Mouse (Mus musculus) embryonic facial prominence, embryonic 12.5 days (tissue): ENCODE results near the gene Tab3. TPM values are rescaled to one million over a fixed set of nuclear protein-coding genes. Genes with fewer than 3 reads are reported as not detected.

Source experiments
- ATAC-seq: fragments of 200-750 bp; cut with Nextera tagmentation; 2 replicates; pipeline ENCODE4 v1.8.0; 2017; ENCODE audit not compliant: insufficient number of reproducible peaks, insufficient read depth, low FRiP score, low TSS enrichment
- H3K27ac ChIP-seq: fragments of 300-500 bp; sonication (generic); 2 replicates; pipeline ENCODE4 v1.5.1; 2016; ENCODE audit warnings: mild to moderate bottlenecking
- H3K27me3 ChIP-seq: fragments of 300-500 bp; sonication (generic); 2 replicates; pipeline ENCODE4 v1.6.1; 2016; ENCODE audit warnings: mild to moderate bottlenecking, moderate library complexity
- H3K36me3 ChIP-seq: fragments of 300-500 bp; sonication (generic); 2 replicates; pipeline ENCODE4 v1.6.1; 2016; ENCODE audit warnings: mild to moderate bottlenecking
- H3K4me1 ChIP-seq: fragments of 300-500 bp; sonication (generic); 2 replicates; pipeline ENCODE4 v1.6.1; 2016
- H3K4me2 ChIP-seq: fragments of 300-500 bp; sonication (generic); replicated peaks from 2 replicates; pipeline ENCODE4 v1.6.1; 2016; ENCODE audit warnings: mild to moderate bottlenecking, moderate library complexity
- H3K4me3 ChIP-seq: fragments of 300-500 bp; sonication (generic); 2 replicates; pipeline ENCODE4 v1.5.1; 2016; ENCODE audit warnings: mild to moderate bottlenecking
- H3K9ac ChIP-seq: fragments of 300-500 bp; sonication (generic); 2 replicates; pipeline ENCODE4 v1.6.1; 2016; ENCODE audit warnings: mild to moderate bottlenecking, moderate library complexity
- H3K9me3 ChIP-seq: fragments of 300-500 bp; sonication (generic); 2 replicates; pipeline ENCODE4 v1.6.1; 2016; ENCODE audit warnings: mild to moderate bottlenecking, moderate library complexity
- WGBS: fragments of 180-500 bp; shearing (Covaris S2); methylation state at CpG from one replicate; pipeline ENCODE4 v1.1.7; 2016; 5-methylcytosine and 5-hydroxymethylcytosine counted together
- polyA plus RNA-seq: library from polyadenylated mRNA; unstranded; fragments of >200 nt; fragmentation: Nextera tagmentation; extraction: Ambion mirVana; gene quantifications from 2 replicates; pipeline ENCODE4 v1.2.1, GENCODE M21; 2016

Gene Tab3
- polyA plus RNA-seq: 4.2 and 4.4 TPM in 2 replicates

GRCm38 (mm10) chrX:85573532-85574181, at the start of gene Tab3:
Gene Tab3, plus strand, starts transcription at chrX:85574022.
- Histone ChIP-seq H3K36me3 (no peaks in the 10 kb centered on the region), H3K27ac (0 out of 2 replicates have a peak within 1 kb of the TSS, but pooled peaks have one; percentile 41), H3K4me2 (peak within 1 kb of the TSS; percentile 48), H3K27me3 (no peaks in the 10 kb centered on the region), H3K9ac (peak within 1 kb of the TSS; percentile 63), H3K4me3 (peak within 1 kb of the TSS; percentile 57), H3K4me1 (no peaks in the 10 kb centered on the region), H3K9me3 (no peaks in the 10 kb centered on the region)
- ATAC-seq: peak; percentile 98
- 28% methylated on average over 64 of the region's 64 CpGs for WGBS

GRCm38 (mm10) chrX:85525545-85525944, 48.3 kb upstream of the Tab3 start:
- Histone ChIP-seq H3K27ac (no peak overlapping the region), H3K9me3 (no peaks in the 10 kb centered on the region), H3K4me3 (no peak overlapping the region), H3K9ac (no peak overlapping the region), H3K36me3 (no peaks in the 10 kb centered on the region), H3K27me3 (no peaks in the 10 kb centered on the region), H3K4me1 (no peaks in the 10 kb centered on the region), H3K4me2 (no peak overlapping the region)
- WGBS: 68% methylated on average over 1 of the region's 1 CpGs
- ATAC-seq: no peak

GRCm38 (mm10) chrX:85526263-85527019, 47.4 kb upstream of the Tab3 start:
- Histone ChIP-seq H3K4me1 (no peaks in the 10 kb centered on the region), H3K4me3 (no peak overlapping the region), H3K27me3 (no peaks in the 10 kb centered on the region), H3K27ac (no peak overlapping the region), H3K36me3 (no peaks in the 10 kb centered on the region), H3K9me3 (no peaks in the 10 kb centered on the region), H3K4me2 (no peak overlapping the region), H3K9ac (no peak overlapping the region)
- 77% methylated on average over 5 of the region's 5 CpGs for WGBS
- no peak for ATAC-seq

- no peak overlapping the region for H3K4me3 ChIP-seq
- no peak overlapping the region for H3K9ac ChIP-seq
- no peak overlapping the region for H3K4me2 ChIP-seq
- ATAC-seq: no peak
- 79% methylated on average over 2 of the region's 2 CpGs for WGBS
- H3K27me3 ChIP-seq: no peaks in the 10 kb centered on the region
- H3K4me1 ChIP-seq: no peaks in the 10 kb centered on the region
- no peaks in the 10 kb centered on the region for H3K36me3 ChIP-seq
- H3K9me3 ChIP-seq: no peaks in the 10 kb centered on the region
- H3K27ac ChIP-seq: no peak overlapping the region
These were observed 14.9 kb upstream of the Tab3 start for GRCm38 (mm10) chrX:85558931-85559330.

DNA sequence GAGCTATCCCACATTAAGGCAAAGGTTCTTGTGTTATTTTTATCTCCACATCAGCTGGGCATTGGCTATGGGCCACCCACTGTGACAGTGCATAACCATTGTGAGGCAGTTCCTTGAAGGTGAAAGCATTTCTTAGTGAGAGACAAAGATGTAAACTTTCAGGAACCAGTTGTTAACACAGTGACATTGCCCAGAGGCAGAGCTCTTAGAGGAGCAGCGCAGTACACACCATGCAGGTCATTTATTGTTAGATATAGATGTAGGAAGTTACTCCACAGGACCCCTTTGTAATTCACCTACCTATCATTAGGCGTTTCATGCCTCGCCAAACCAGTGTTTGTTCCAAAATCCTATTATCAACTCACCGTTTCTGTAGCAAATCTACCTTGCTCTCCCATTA, 7.6 kb upstream of the Tab3 start:
- Histone ChIP-seq H3K4me1 (no peaks in the 10 kb centered on the region), H3K36me3 (no peaks in the 10 kb centered on the region), H3K9ac (no peak overlapping the region), H3K9me3 (no peaks in the 10 kb centered on the region), H3K4me2 (no peak overlapping the region), H3K4me3 (no peak overlapping the region), H3K27ac (no peak overlapping the region), H3K27me3 (no peaks in the 10 kb centered on the region)
- WGBS: 68% methylated on average over 4 of the region's 4 CpGs
- ATAC-seq: no peak

- Histone ChIP-seq H3K4me1 (no peaks in the 10 kb centered on the region), H3K27ac (0 out of 2 replicates have a peak overlapping the region, but pooled peaks have one; percentile 41), H3K4me3 (peak overlapping the region; percentile 57), H3K4me2 (peak overlapping the region; percentile 48), H3K9ac (peak overlapping the region; percentile 63), H3K9me3 (no peaks in the 10 kb centered on the region), H3K36me3 (no peaks in the 10 kb centered on the region), H3K27me3 (no peaks in the 10 kb centered on the region)
- WGBS: 36% methylated on average over 25 of the region's 34 CpGs
- peak; percentile 64; the same call in 1 of the 2 replicates for ATAC-seq
These were observed 340 bp downstream of the Tab3 start for GRCm38 (mm10) chrX:85574182-85574541.

DNA sequence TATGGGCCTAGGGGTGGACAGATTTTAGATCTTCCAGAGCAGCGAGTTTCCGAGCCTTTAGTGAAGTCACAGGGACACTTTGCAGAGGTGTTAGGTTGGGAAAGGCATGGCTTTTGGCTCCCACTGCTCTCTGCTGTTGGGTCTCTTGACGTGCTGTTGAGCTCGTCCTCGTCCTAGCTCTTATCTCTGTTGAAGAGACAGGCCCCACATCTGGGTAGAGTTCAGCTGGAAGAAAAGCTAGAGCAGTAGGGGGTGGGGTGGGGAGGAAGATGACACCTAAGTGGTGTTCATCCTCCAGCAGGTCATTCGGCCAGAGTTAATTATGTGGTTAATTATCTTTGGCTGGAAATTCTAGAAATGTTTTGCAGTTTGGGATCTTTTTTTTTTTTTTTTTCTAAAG, 2.5 kb downstream of the Tab3 start:
- H3K27ac ChIP-seq: no peak overlapping the region
- H3K36me3 ChIP-seq: no peaks in the 10 kb centered on the region
- H3K4me1 ChIP-seq: no peaks in the 10 kb centered on the region
- no peak overlapping the region for H3K4me3 ChIP-seq
- no peak for ATAC-seq
- no peaks in the 10 kb centered on the region for H3K27me3 ChIP-seq
- no peaks in the 10 kb centered on the region for H3K9me3 ChIP-seq
- no peak overlapping the region for H3K4me2 ChIP-seq
- 66% methylated on average over 6 of the region's 6 CpGs for WGBS
- H3K9ac ChIP-seq: no peak overlapping the region

DNA sequence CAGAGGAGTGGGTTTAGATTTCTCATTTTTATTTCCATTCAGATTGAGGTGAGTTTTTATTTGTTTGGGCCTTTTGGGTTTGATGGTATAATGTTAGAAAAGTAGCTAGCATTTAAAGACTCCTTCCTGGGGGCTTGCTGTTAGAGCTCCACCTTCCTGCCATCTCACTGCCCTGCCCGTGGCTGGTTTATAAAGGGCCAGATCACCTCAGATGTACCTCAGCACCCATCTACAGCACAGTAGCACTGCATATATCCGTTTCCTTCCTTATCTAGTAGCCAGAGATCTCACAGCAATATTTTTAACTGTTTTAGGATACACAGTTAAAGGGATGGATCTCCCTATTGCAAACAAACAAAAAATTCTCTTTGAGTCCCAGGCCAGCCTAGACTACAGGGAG, 6.9 kb downstream of the Tab3 start:
- 50% methylated on average over 2 of the region's 2 CpGs for WGBS
- Histone ChIP-seq H3K9me3 (no peaks in the 10 kb centered on the region), H3K36me3 (no peaks in the 10 kb centered on the region), H3K4me2 (no peak overlapping the region), H3K27ac (no peak overlapping the region), H3K4me3 (no peak overlapping the region), H3K4me1 (no peaks in the 10 kb centered on the region), H3K9ac (no peak overlapping the region), H3K27me3 (no peaks in the 10 kb centered on the region)
- ATAC-seq: no peak

GRCm38 (mm10) chrX:85582517-85582916, 8.7 kb downstream of the Tab3 start:
- Histone ChIP-seq H3K27me3 (no peaks in the 10 kb centered on the region), H3K4me2 (no peak overlapping the region), H3K9ac (no peak overlapping the region), H3K4me1 (no peaks in the 10 kb centered on the region), H3K9me3 (no peaks in the 10 kb centered on the region), H3K27ac (no peak overlapping the region), H3K4me3 (no peak overlapping the region), H3K36me3 (no peaks in the 10 kb centered on the region)
- 79% methylated on average over 1 of the region's 1 CpGs for WGBS
- no peak for ATAC-seq

DNA sequence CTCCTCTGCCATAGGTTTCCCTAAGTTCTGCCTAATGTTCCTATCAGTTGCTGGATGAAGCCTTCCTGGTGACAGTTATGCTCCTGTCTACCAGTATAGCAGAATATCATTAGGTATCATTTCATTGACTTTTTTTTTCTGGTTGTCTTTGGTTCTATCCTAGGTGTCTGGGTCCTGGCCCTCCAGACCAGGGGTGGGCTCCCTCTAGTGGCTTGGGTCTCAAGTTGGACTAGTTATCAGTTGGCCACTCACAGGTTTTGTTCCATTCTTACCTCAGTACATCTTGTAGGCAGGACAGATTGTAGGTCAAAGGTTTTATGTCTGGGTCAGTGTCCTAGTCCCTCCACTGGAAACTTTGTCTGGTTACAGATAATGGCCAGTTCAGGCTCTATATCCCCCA, 11.8 kb downstream of the Tab3 start:
- H3K9me3 ChIP-seq: no peaks in the 10 kb centered on the region
- no peak overlapping the region for H3K9ac ChIP-seq
- H3K4me1 ChIP-seq: no peaks in the 10 kb centered on the region
- H3K36me3 ChIP-seq: no peaks in the 10 kb centered on the region
- H3K4me2 ChIP-seq: no peak overlapping the region
- no peak overlapping the region for H3K27ac ChIP-seq
- no peak for ATAC-seq
- H3K27me3 ChIP-seq: no peaks in the 10 kb centered on the region
- H3K4me3 ChIP-seq: no peak overlapping the region

DNA sequence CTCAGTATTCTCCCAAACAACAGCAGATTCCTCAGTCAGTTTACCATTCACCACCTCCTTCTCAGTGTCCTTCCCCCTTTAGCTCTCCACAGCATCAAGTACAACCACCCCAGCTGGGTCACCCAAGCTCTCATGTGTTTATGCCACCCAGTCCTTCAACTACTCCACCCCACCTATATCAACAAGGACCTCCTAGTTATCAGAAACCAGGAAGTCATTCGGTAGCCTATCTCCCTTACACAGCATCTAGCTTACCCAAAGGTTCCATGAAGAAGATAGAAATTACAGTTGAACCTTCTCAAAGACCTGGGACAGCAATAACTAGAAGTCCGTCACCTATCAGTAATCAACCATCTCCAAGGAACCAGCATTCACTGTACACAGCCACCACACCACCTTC, 40.9 kb downstream of the Tab3 start:
- ATAC-seq: no peak

GRCm38 (mm10) chrX:85646204-85646777, 72.5 kb downstream of the Tab3 start:
- no peaks in the 10 kb centered on the region for H3K4me1 ChIP-seq
- no peak for ATAC-seq
- H3K9ac ChIP-seq: no peak overlapping the region
- no peaks in the 10 kb centered on the region for H3K36me3 ChIP-seq
- no peak overlapping the region for H3K4me2 ChIP-seq
- WGBS: 45% methylated on average over 8 of the region's 8 CpGs
- H3K27me3 ChIP-seq: no peaks in the 10 kb centered on the region
- H3K27ac ChIP-seq: no peak overlapping the region
- no peaks in the 10 kb centered on the region for H3K9me3 ChIP-seq
- H3K4me3 ChIP-seq: no peak overlapping the region

More for the DNA sequence above, 40.9 kb downstream of the Tab3 start:
- no peaks in the 10 kb centered on the region for H3K4me1 ChIP-seq
- no peak overlapping the region for H3K27ac ChIP-seq
- H3K27me3 ChIP-seq: no peaks in the 10 kb centered on the region
- H3K9ac ChIP-seq: no peak overlapping the region
- no peak overlapping the region for H3K4me3 ChIP-seq
- no peaks in the 10 kb centered on the region; the same call in 1 of the 2 replicates for H3K36me3 ChIP-seq
- no peak overlapping the region for H3K4me2 ChIP-seq
- 90% methylated on average over 2 of the region's 2 CpGs for WGBS
- no peaks in the 10 kb centered on the region for H3K9me3 ChIP-seq
